Mouse (Mus musculus): Measurements from ENCODE around the gene Zscan2.

Gene Zscan2

DNA sequence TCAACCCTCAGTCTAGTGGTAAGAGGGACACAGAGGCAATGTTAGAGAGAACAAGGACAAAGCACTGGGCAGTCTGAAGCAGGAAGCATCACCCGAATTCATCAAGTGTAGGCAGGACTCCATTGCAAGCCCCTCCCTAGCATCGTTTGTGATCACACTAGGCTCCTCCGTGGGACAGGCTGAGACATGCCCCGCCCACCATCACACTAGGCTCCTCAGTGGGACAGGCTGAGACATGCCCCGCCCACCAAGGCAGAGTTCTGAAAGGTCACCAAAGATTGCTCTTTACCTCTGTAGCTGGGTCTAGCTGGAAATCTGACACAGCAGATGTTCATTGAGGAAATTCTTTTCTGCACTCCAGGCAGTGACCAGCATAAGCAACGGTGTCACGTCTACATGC is 50.3 kb downstream of the Zscan2 start:
- H3K36me3 ChIP-seq (ENCODE audit: control insufficient read depth, insufficient read depth, low read length, poor library complexity, severe bottlenecking) = peaks cover 10% of the 10 kb centered on the region
- H3K27me3 ChIP-seq (ENCODE audit: control insufficient read depth, insufficient read depth, low read length, poor library complexity, severe bottlenecking) = no peaks in the 10 kb centered on the region
- DNase-seq (ENCODE audit: low read depth, low spot score) = no peak

- DNase-seq (ENCODE audit: low read depth, low spot score) = no peak
- no peaks in the 10 kb centered on the region for H3K27me3 ChIP-seq (ENCODE audit: control insufficient read depth, insufficient read depth, low read length, poor library complexity, severe bottlenecking)
- H3K36me3 ChIP-seq (ENCODE audit: control insufficient read depth, insufficient read depth, low read length, poor library complexity, severe bottlenecking) = peaks cover 12% of the 10 kb centered on the region
Measured at GRCm38 (mm10) chr7:80912496-80912895, 51.8 kb downstream of the Zscan2 start.

DNA sequence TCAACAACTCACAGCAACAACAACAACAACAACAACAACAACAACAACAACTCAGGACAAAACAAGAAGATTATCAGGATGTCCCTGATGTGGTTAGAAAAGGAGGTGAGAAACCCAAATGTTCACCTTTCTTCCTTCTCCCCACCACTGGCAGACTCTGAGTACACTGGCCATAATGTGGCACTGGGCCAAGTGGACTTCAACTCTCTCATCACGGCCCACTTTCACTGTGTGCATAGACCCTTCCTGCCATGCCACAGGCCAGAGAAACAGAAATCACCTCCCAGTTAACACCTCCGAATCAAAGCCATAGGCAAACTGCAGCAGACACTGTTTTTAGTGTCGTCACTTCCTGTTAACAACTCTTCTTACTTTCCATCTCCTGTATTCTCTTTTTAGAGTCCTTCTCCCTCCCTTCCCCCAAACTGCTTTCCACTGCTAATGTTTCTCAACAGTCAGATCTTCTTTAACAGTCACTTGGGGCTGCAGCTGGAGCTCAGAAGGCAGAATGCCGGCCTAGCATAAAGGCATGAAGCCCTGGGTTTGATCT is 57.3 kb downstream of the Zscan2 start:
- DNase-seq (ENCODE audit: low read depth, low spot score) = no peak
- H3K36me3 ChIP-seq (ENCODE audit: control insufficient read depth, insufficient read depth, low read length, poor library complexity, severe bottlenecking) = peaks cover 11% of the 10 kb centered on the region
- H3K27me3 ChIP-seq (ENCODE audit: control insufficient read depth, insufficient read depth, low read length, poor library complexity, severe bottlenecking) = no peaks in the 10 kb centered on the region

- no peaks in the 10 kb centered on the region for H3K27me3 ChIP-seq (ENCODE audit: control insufficient read depth, insufficient read depth, low read length, poor library complexity, severe bottlenecking)
- DNase-seq (ENCODE audit: low read depth, low spot score) = peak; percentile 58
- peaks cover 11% of the 10 kb centered on the region for H3K36me3 ChIP-seq (ENCODE audit: control insufficient read depth, insufficient read depth, low read length, poor library complexity, severe bottlenecking)
Measured at GRCm38 (mm10) chr7:80918982-80919646, 58.4 kb downstream of the Zscan2 start.

- H3K27me3 ChIP-seq (ENCODE audit: control insufficient read depth, insufficient read depth, low read length, poor library complexity, severe bottlenecking) = no peaks in the 10 kb centered on the region
- peaks cover 9% of the 10 kb centered on the region for H3K36me3 ChIP-seq (ENCODE audit: control insufficient read depth, insufficient read depth, low read length, poor library complexity, severe bottlenecking)
- no peak for DNase-seq (ENCODE audit: low read depth, low spot score)
Measured at GRCm38 (mm10) chr7:80919647-80920008, 58.9 kb downstream of the Zscan2 start.

GRCm38 (mm10) chr7:80923165-80923564 is 62.4 kb downstream of the Zscan2 start:
- DNase-seq (ENCODE audit: low read depth, low spot score) = no peak
- H3K27me3 ChIP-seq (ENCODE audit: control insufficient read depth, insufficient read depth, low read length, poor library complexity, severe bottlenecking) = no peaks in the 10 kb centered on the region
- H3K36me3 ChIP-seq (ENCODE audit: control insufficient read depth, insufficient read depth, low read length, poor library complexity, severe bottlenecking) = peaks cover 9% of the 10 kb centered on the region; the same call in 1 of the 2 replicates

Measured in splenic B cell, adult 2 months (primary cell).